Mouse (Mus musculus): ENCODE results near the gene Tmem9b. TPM values are rescaled to one million over a fixed set of nuclear protein-coding genes. Genes with fewer than 3 reads are reported as not detected.

Gene Tmem9b
- polyA plus RNA-seq, 1 experiment = 91.0 TPM

- H3K4me3 ChIP-seq (ENCODE audit: insufficient read depth, low read length) = peak overlapping the region; percentile 52
Observed at GRCm38 (mm10) chr7:109781087-109781469, 28.4 kb upstream of the Tmem9b start.

GRCm38 (mm10) chr7:109772251-109772650 lies 19.6 kb upstream of the Tmem9b start:
- H3K4me1 ChIP-seq (ENCODE audit: control insufficient read depth, insufficient read depth, low read length) = no peaks in the 10 kb centered on the region
- TF ChIP-seq CTCF (IDR thresholded peaks at IDR 0.05; ENCODE audit: low read depth, low read length) (no peak), POLR2A (IDR thresholded peaks at IDR 0.05; ENCODE audit: borderline replicate concordance, low read depth, low read length) (no peak)
- H3K4me3 ChIP-seq (ENCODE audit: insufficient read depth, low read length) = no peak overlapping the region
- H3K27ac ChIP-seq (ENCODE audit: insufficient read depth, low read depth, low read length) = no peak overlapping the region

More at GRCm38 (mm10) chr7:109781087-109781469, 28.4 kb upstream of the Tmem9b start:
- TF ChIP-seq POLR2A (IDR thresholded peaks at IDR 0.05; ENCODE audit: borderline replicate concordance, low read depth, low read length) (no peak), CTCF (IDR thresholded peaks at IDR 0.05; ENCODE audit: low read depth, low read length) (no peak)
- Histone ChIP-seq H3K27ac (ENCODE audit: insufficient read depth, low read depth, low read length) (no peak overlapping the region), H3K4me1 (ENCODE audit: control insufficient read depth, insufficient read depth, low read length) (no peaks in the 10 kb centered on the region)

GRCm38 (mm10) chr7:109768699-109769383 lies 16.2 kb upstream of the Tmem9b start:
- Histone ChIP-seq H3K4me3 (ENCODE audit: insufficient read depth, low read length) (no peak overlapping the region), H3K27ac (ENCODE audit: insufficient read depth, low read depth, low read length) (no peak overlapping the region)

GRCm38 (mm10) chr7:109767575-109768350 lies 15.1 kb upstream of the Tmem9b start:
- Histone ChIP-seq H3K4me1 (ENCODE audit: control insufficient read depth, insufficient read depth, low read length) (no peaks in the 10 kb centered on the region), H3K4me3 (ENCODE audit: insufficient read depth, low read length) (no peak overlapping the region), H3K27ac (ENCODE audit: insufficient read depth, low read depth, low read length) (no peak overlapping the region)
- TF ChIP-seq POLR2A (IDR thresholded peaks at IDR 0.05; ENCODE audit: borderline replicate concordance, low read depth, low read length) (no peak), CTCF (IDR thresholded peaks at IDR 0.05; ENCODE audit: low read depth, low read length) (no peak)

More at GRCm38 (mm10) chr7:109768699-109769383, 16.2 kb upstream of the Tmem9b start:
- no peak for TF ChIP-seq POLR2A (IDR thresholded peaks at IDR 0.05; ENCODE audit: borderline replicate concordance, low read depth, low read length)
- TF ChIP-seq CTCF (IDR thresholded peaks at IDR 0.05; ENCODE audit: low read depth, low read length) = no peak
- H3K4me1 ChIP-seq (ENCODE audit: control insufficient read depth, insufficient read depth, low read length) = no peaks in the 10 kb centered on the region

GRCm38 (mm10) chr7:109764009-109764408 lies 11.3 kb upstream of the Tmem9b start:
- Histone ChIP-seq H3K27ac (ENCODE audit: insufficient read depth, low read depth, low read length) (no peak overlapping the region), H3K4me1 (ENCODE audit: control insufficient read depth, insufficient read depth, low read length) (no peaks in the 10 kb centered on the region), H3K4me3 (ENCODE audit: insufficient read depth, low read length) (no peak overlapping the region)
- TF ChIP-seq CTCF (IDR thresholded peaks at IDR 0.05; ENCODE audit: low read depth, low read length) = no peak
- no peak for TF ChIP-seq POLR2A (IDR thresholded peaks at IDR 0.05; ENCODE audit: borderline replicate concordance, low read depth, low read length)

- H3K27ac ChIP-seq (ENCODE audit: insufficient read depth, low read depth, low read length) = no peak overlapping the region
- no peak overlapping the region for H3K4me3 ChIP-seq (ENCODE audit: insufficient read depth, low read length)
Observed at GRCm38 (mm10) chr7:109756291-109756690, 3.6 kb upstream of the Tmem9b start.

GRCm38 (mm10) chr7:109754034-109754433 lies 1.4 kb upstream of the Tmem9b start:
- H3K4me3 ChIP-seq (ENCODE audit: insufficient read depth, low read length) = no peak overlapping the region
- H3K4me1 ChIP-seq (ENCODE audit: control insufficient read depth, insufficient read depth, low read length) = peaks cover 4% of the 10 kb centered on the region
- no peak overlapping the region for H3K27ac ChIP-seq (ENCODE audit: insufficient read depth, low read depth, low read length)
- TF ChIP-seq POLR2A (IDR thresholded peaks at IDR 0.05; ENCODE audit: borderline replicate concordance, low read depth, low read length) (no peak), CTCF (IDR thresholded peaks at IDR 0.05; ENCODE audit: low read depth, low read length) (no peak)

More at GRCm38 (mm10) chr7:109756291-109756690, 3.6 kb upstream of the Tmem9b start:
- no peak for TF ChIP-seq CTCF (IDR thresholded peaks at IDR 0.05; ENCODE audit: low read depth, low read length)
- TF ChIP-seq POLR2A (IDR thresholded peaks at IDR 0.05; ENCODE audit: borderline replicate concordance, low read depth, low read length) = no peak
- H3K4me1 ChIP-seq (ENCODE audit: control insufficient read depth, insufficient read depth, low read length) = no peaks in the 10 kb centered on the region

GRCm38 (mm10) chr7:109751427-109752007 lies 1.2 kb downstream of the Tmem9b start:
- 0 out of 2 replicates have a peak overlapping the region, but pooled peaks have one; percentile 59 for H3K27ac ChIP-seq (ENCODE audit: insufficient read depth, low read depth, low read length)
- H3K4me3 ChIP-seq (ENCODE audit: insufficient read depth, low read length) = peak overlapping the region; percentile 79
- H3K4me1 ChIP-seq (ENCODE audit: control insufficient read depth, insufficient read depth, low read length) = peaks cover 4% of the 10 kb centered on the region
- TF ChIP-seq POLR2A (IDR thresholded peaks at IDR 0.05; ENCODE audit: borderline replicate concordance, low read depth, low read length) (peak; percentile 55; the same call in 1 of the 2 replicates), CTCF (IDR thresholded peaks at IDR 0.05; ENCODE audit: low read depth, low read length) (no peak)

- TF ChIP-seq POLR2A (IDR thresholded peaks at IDR 0.05; ENCODE audit: borderline replicate concordance, low read depth, low read length) (no peak), CTCF (IDR thresholded peaks at IDR 0.05; ENCODE audit: low read depth, low read length) (no peak)
Observed at GRCm38 (mm10) chr7:109747747-109748146, 4.9 kb downstream of the Tmem9b start.

More at GRCm38 (mm10) chr7:109747747-109748146, 4.9 kb downstream of the Tmem9b start:
- Histone ChIP-seq H3K4me3 (ENCODE audit: insufficient read depth, low read length) (no peak overlapping the region), H3K27ac (ENCODE audit: insufficient read depth, low read depth, low read length) (no peak overlapping the region), H3K4me1 (ENCODE audit: control insufficient read depth, insufficient read depth, low read length) (peaks cover 4% of the 10 kb centered on the region)

Data from bone marrow macrophage, adult 2 months (primary cell).